Mouse (Mus musculus) forebrain, embryonic 16.5 days (tissue): ENCODE measurements around the gene Ndufa10. TPM values are rescaled to one million over a fixed set of nuclear protein-coding genes. Genes with fewer than 3 reads are reported as not detected.

Experiments used
- ATAC-seq: fragments of 200-750 bp; cut with Nextera tagmentation; 2 replicates; pipeline ENCODE4 v1.8.0; 2017; ENCODE audit warnings: mild to moderate bottlenecking, moderate library complexity
- H3K27ac ChIP-seq: fragments of 300-500 bp; sonication (generic); 2 replicates; pipeline ENCODE4 v1.5.1; 2014; ENCODE audit warnings: low read length, control low read depth
- H3K27me3 ChIP-seq: fragments of 300-500 bp; sonication (generic); replicated peaks from 2 replicates; pipeline ENCODE4 v1.6.1; 2014; ENCODE audit warnings: low read length; ENCODE audit not compliant: control insufficient read depth, insufficient read depth
- H3K36me3 ChIP-seq: fragments of 300-500 bp; sonication (generic); 2 replicates; pipeline ENCODE4 v1.6.1; 2014; ENCODE audit not compliant: control insufficient read depth, insufficient read depth
- H3K4me1 ChIP-seq: fragments of 300-500 bp; sonication (generic); replicated peaks from 2 replicates; pipeline ENCODE4 v1.6.1; 2014; ENCODE audit warnings: low read length; ENCODE audit not compliant: control insufficient read depth, insufficient read depth
- H3K4me2 ChIP-seq: fragments of 300-500 bp; sonication (generic); 2 replicates; pipeline ENCODE4 v1.6.1; 2014; ENCODE audit warnings: mild to moderate bottlenecking, low read length, control low read depth
- H3K4me3 ChIP-seq: fragments of 300-500 bp; sonication (generic); replicated peaks from 2 replicates; pipeline ENCODE4 v1.5.1; 2014; ENCODE audit warnings: mild to moderate bottlenecking, low read length, control low read depth
- H3K9ac ChIP-seq: fragments of 300-500 bp; sonication (generic); replicated peaks from 2 replicates; pipeline ENCODE4 v1.6.1; 2014; ENCODE audit warnings: low read depth, low read length, control low read depth
- H3K9me3 ChIP-seq: fragments of 300-500 bp; sonication (generic); 2 replicates; pipeline ENCODE4 v1.6.1; 2016; ENCODE audit warnings: low read length; ENCODE audit not compliant: control insufficient read depth
- WGBS: fragments of 180-500 bp; shearing (Covaris S2); extraction: QIAGEN DNeasy Blood & Tissue Kit; methylation state at CpG from one replicate; pipeline ENCODE4 v1.1.7; 2014; 5-methylcytosine and 5-hydroxymethylcytosine counted together
- polyA plus RNA-seq: library from polyadenylated mRNA; unstranded; fragments of >200 nt; fragmentation: Nextera tagmentation; extraction: Ambion mirVana; gene quantifications from 2 replicates; pipeline ENCODE4 v1.2.1, GENCODE M21; 2015

Gene Ndufa10
- polyA plus RNA-seq, 1 experiment from 2014 or later: 301 TPM

DNA sequence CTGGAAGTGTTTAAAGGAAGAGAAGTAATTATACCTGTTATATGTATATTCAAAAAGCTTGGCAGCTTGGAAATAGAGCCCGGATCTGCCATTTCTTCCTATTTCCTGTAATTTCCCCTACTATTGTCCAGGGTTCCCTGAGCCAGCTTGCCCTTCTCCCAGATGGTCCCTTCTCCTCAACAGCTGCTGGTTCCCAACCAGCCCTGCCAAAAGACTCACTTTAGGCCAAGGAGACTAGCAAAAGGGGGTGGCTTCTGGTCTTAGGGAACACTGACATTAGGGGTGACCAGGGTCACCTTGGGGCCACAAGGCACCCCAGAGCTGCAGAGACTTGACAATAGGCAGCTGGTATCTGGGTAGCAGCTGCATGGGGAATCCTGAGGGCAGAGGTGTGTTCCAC is 38.7 kb downstream of the Ndufa10 start:
- ATAC-seq: no peak
- Histone ChIP-seq H3K9me3 (no peaks in the 10 kb centered on the region), H3K27me3 (no peaks in the 10 kb centered on the region), H3K4me1 (peaks cover 30% of the 10 kb centered on the region), H3K4me3 (no peak overlapping the region), H3K4me2 (no peak overlapping the region), H3K36me3 (no peaks in the 10 kb centered on the region), H3K27ac (no peak overlapping the region), H3K9ac (no peak overlapping the region)
- WGBS: 68% methylated on average over 1 of the region's 1 CpGs

DNA sequence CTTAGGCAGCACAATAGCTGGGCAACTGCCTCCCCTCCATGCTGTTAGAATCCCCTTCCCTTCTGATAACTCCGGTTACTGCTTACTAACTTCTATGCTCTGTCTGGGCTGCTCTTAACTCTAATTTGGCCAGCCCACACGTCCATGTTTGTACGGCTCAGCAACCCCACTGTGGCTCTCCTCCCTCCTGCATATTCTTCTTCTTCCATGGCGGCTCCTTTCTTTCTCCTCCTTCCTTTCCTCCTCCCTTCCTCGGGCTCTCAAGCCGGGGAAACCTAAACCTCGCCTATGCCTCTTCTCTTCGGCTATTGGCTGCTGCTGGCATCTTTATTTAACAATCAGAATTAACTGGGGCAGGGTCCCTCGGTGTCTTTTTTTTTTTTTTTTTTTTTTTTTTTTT is 40.9 kb downstream of the Ndufa10 start:
- Histone ChIP-seq H3K27ac (no peak overlapping the region), H3K36me3 (no peaks in the 10 kb centered on the region), H3K9ac (no peak overlapping the region), H3K27me3 (no peaks in the 10 kb centered on the region), H3K4me1 (peaks cover 21% of the 10 kb centered on the region), H3K4me2 (no peak overlapping the region), H3K4me3 (no peak overlapping the region), H3K9me3 (no peaks in the 10 kb centered on the region)
- ATAC-seq: no peak
- WGBS: 78% methylated on average over 9 of the region's 9 CpGs

DNA sequence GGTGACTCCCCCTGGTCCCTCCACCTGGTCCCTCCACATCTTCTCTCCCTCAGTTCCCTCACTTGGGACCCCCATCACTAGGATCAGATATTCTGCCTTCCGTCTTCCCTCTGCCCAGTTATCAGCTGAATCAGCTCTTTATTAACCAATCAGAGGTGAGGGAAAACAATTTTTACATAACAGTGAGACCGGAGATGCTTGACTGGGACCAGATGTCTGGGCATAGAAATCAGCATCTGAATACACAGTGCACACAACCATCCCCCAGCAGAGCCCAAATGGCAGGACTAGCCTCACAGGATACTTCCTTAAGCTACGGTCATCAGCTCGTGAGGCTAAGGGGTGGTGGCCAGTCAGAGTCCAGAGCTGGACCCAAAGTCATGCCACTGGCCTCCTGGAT is 41.6 kb downstream of the Ndufa10 start:
- ATAC-seq: peak; percentile 57; the same call in 1 of the 2 replicates
- WGBS: 42% methylated on average over 4 of the region's 4 CpGs
- Histone ChIP-seq H3K27ac (no peak overlapping the region), H3K4me3 (no peak overlapping the region), H3K27me3 (no peaks in the 10 kb centered on the region), H3K4me2 (no peak overlapping the region), H3K36me3 (no peaks in the 10 kb centered on the region), H3K9me3 (no peaks in the 10 kb centered on the region), H3K4me1 (peaks cover 14% of the 10 kb centered on the region), H3K9ac (no peak overlapping the region)

GRCm38 (mm10) chr1:92431420-92431819 is 42.2 kb downstream of the Ndufa10 start:
- no peak overlapping the region for H3K27ac ChIP-seq
- peaks cover 7% of the 10 kb centered on the region for H3K4me1 ChIP-seq
- no peaks in the 10 kb centered on the region for H3K27me3 ChIP-seq
- H3K9me3 ChIP-seq: no peaks in the 10 kb centered on the region
- no peak for ATAC-seq
- H3K9ac ChIP-seq: no peak overlapping the region
- no peaks in the 10 kb centered on the region for H3K36me3 ChIP-seq
- no peak overlapping the region for H3K4me3 ChIP-seq
- 73% methylated on average over 3 of the region's 3 CpGs for WGBS
- H3K4me2 ChIP-seq: no peak overlapping the region

DNA sequence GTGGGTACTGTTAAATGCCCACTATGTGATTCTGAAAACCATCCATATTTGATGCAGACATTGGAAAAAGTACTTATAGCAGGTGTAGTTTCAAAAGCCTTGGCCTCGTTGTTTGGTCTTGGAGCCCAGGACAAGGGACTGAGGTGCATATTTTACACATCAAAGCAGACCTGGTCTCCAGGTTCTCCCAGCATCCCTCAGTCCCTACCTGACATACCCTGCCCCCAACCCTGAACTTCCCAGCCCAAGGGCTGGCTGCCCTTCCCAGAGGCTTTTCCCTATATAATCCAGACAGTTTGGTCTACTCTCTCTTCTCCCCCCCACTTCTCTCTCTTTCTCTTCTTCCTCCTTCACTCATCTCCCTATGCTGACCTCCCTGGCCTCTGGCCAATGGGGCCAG is 42.7 kb downstream of the Ndufa10 start:
- H3K27ac ChIP-seq: no peak overlapping the region
- H3K9me3 ChIP-seq: no peaks in the 10 kb centered on the region
- H3K4me3 ChIP-seq: no peak overlapping the region
- no peaks in the 10 kb centered on the region for H3K36me3 ChIP-seq
- H3K4me2 ChIP-seq: no peak overlapping the region
- H3K9ac ChIP-seq: no peak overlapping the region
- ATAC-seq: no peak
- 90% methylated on average over 1 of the region's 1 CpGs for WGBS
- peaks cover 7% of the 10 kb centered on the region for H3K4me1 ChIP-seq
- no peaks in the 10 kb centered on the region for H3K27me3 ChIP-seq

DNA sequence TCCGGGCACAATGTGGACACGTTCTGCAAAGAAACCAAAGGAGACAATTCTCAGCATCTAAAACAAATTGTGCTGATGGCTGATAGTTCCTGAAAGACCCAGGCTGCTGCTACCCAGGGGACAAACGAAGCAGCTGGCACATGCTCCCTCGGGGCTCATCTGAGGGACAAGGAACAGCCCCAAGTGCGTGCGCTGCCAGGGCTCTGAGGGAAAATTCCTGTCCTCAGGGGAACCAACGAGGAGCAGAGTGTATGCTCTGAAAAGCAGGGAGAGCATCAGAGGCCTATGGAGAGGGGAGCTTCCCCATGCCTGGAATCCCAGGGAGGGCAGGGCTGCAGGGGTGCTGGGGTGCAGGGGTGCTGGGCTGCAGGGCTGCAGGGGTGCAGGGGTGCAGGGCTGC is 48.9 kb downstream of the Ndufa10 start:
- no peaks in the 10 kb centered on the region for H3K9me3 ChIP-seq
- H3K4me2 ChIP-seq: no peak overlapping the region
- ATAC-seq: no peak
- 48% methylated on average over 7 of the region's 7 CpGs for WGBS
- 0 out of 2 replicates have a peak, but pooled peaks cover 2% of the 10 kb centered on the region for H3K27me3 ChIP-seq
- H3K9ac ChIP-seq: no peak overlapping the region
- no peaks in the 10 kb centered on the region for H3K4me1 ChIP-seq
- no peaks in the 10 kb centered on the region for H3K36me3 ChIP-seq
- H3K27ac ChIP-seq: no peak overlapping the region
- H3K4me3 ChIP-seq: no peak overlapping the region

GRCm38 (mm10) chr1:92405131-92405530 is 68.5 kb downstream of the Ndufa10 start:
- no peak for ATAC-seq
- WGBS: 83% methylated on average over 5 of the region's 5 CpGs
- Histone ChIP-seq H3K27ac (no peak overlapping the region), H3K4me3 (no peak overlapping the region), H3K9me3 (no peaks in the 10 kb centered on the region), H3K4me2 (no peak overlapping the region), H3K9ac (no peak overlapping the region), H3K36me3 (no peaks in the 10 kb centered on the region), H3K4me1 (no peaks in the 10 kb centered on the region), H3K27me3 (no peaks in the 10 kb centered on the region)

GRCm38 (mm10) chr1:92400556-92400955 is 73.1 kb downstream of the Ndufa10 start:
- H3K36me3 ChIP-seq: no peaks in the 10 kb centered on the region
- H3K9me3 ChIP-seq: no peaks in the 10 kb centered on the region
- ATAC-seq: no peak
- no peak overlapping the region for H3K4me3 ChIP-seq
- peaks cover 8% of the 10 kb centered on the region for H3K4me1 ChIP-seq
- no peak overlapping the region for H3K27ac ChIP-seq
- H3K4me2 ChIP-seq: no peak overlapping the region
- WGBS: 86% methylated on average over 2 of the region's 2 CpGs
- H3K27me3 ChIP-seq: no peaks in the 10 kb centered on the region
- no peak overlapping the region for H3K9ac ChIP-seq

GRCm38 (mm10) chr1:92398601-92399000 is 75.1 kb downstream of the Ndufa10 start:
- Histone ChIP-seq H3K4me3 (no peak overlapping the region), H3K9ac (no peak overlapping the region), H3K4me2 (no peak overlapping the region), H3K9me3 (no peaks in the 10 kb centered on the region), H3K27ac (no peak overlapping the region), H3K4me1 (peaks cover 8% of the 10 kb centered on the region), H3K36me3 (no peaks in the 10 kb centered on the region), H3K27me3 (no peaks in the 10 kb centered on the region)
- no peak for ATAC-seq
- WGBS: 42% methylated on average over 7 of the region's 7 CpGs

DNA sequence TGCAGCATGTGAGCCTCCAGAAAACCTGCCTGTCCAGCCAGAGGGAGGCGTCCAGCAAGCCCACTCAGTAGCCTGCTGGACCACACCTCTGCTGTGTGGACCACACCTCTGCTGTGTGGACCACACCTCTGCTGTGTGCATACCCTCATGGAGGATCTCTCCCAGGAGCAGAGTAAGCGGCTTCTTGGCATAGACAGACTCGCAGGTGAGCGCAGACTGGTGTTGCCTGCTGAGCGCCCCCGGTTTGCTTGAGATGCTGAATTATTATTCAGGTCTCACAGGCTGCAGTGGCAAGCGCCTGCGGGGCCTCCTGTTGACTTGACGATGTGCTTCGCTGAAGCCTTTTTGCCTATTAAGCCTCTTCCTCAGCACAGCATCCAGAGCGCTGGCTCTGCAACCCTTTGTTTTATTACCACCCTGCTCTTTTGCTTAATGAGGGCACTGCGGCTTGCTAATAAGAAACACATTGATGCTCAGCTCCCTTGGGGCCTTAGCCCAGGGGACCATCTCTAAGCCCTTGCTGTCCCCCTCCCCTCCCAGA is 76.1 kb downstream of the Ndufa10 start:
- 4% methylated on average over 12 of the region's 12 CpGs for WGBS
- no peaks in the 10 kb centered on the region for H3K9me3 ChIP-seq
- H3K27ac ChIP-seq: no peak overlapping the region
- H3K9ac ChIP-seq: peak overlapping the region; percentile 20
- ATAC-seq: peak; percentile 61
- no peaks in the 10 kb centered on the region for H3K36me3 ChIP-seq
- peaks cover 8% of the 10 kb centered on the region for H3K4me1 ChIP-seq
- no peak overlapping the region for H3K4me3 ChIP-seq
- peak overlapping the region; percentile 14; the same call in 1 of the 2 replicates for H3K4me2 ChIP-seq
- no peaks in the 10 kb centered on the region for H3K27me3 ChIP-seq
